Mouse (Mus musculus): ENCODE data around the gene Olfr435. TPM values are rescaled to one million over a fixed set of nuclear protein-coding genes. Genes with fewer than 3 reads are reported as not detected.
"Not testable (repeated sequence)": the region's sequence is repeated elsewhere in the genome, so short reads cannot be mapped to it uniquely, and the experiment has no call there.

Gene Olfr435
- polyA plus RNA-seq, 1 experiment from 2014 or later: not detected

DNA sequence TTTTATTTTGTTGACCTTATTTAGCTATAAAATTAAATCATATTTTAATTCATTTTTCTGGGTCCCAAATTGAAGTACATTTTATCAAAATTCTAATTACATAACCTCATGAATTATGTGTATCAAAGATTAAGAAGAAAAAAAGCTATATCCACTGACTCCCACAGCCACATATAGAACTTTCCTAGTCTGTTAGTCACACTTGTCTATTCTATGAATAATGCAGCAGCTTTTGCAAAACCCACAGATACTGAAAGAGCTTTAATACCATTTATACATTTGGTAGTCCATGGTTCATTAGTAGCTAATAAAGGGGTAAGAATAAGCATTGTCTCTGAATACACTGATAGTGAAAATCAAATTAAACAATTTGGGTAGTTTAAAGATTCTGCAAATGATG is 5.8 kb downstream of the Olfr435 start:
- DNase-seq: no peak
- Histone ChIP-seq H3K27me3 (ENCODE audit: control insufficient read depth, insufficient read depth, low read length) (no peaks in the 10 kb centered on the region), H3K4me2 (ENCODE audit: low read length) (no peak overlapping the region), H3K27ac (replicated peaks; ENCODE audit: low read depth, low read length) (no peak overlapping the region), H3K9ac (replicated peaks; ENCODE audit: low read length) (no peak overlapping the region), H3K36me3 (ENCODE audit: control insufficient read depth, insufficient read depth, low read length) (no peaks in the 10 kb centered on the region), H3K9me3 (ENCODE audit: control insufficient read depth, low read length) (no peaks in the 10 kb centered on the region), H3K4me1 (ENCODE audit: control insufficient read depth, insufficient read depth, low read length) (no peaks in the 10 kb centered on the region), H3K4me3 (replicated peaks; ENCODE audit: low read depth, low read length) (no peak overlapping the region)
- ATAC-seq (ENCODE audit: low FRiP score, low TSS enrichment): no peak

DNA sequence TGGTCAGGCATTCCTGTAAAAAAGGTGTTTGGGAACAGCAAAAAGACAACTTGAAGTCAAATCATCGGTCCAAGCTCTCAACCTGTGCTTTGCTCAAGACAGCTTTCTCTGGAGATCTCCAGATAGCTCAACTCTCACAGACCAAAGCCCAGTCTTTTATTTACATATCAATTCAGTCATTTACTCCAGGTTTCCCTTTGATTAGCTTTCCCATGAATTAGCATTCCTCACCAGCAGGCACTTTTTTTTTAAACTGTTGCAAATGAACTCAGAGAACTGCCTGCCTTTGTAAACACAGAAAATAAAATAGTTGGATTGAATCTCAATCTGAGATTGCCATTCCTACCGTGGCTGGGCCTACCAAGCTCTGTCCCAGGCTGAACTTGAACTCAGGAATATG is 8.4 kb downstream of the Olfr435 start:
- no peaks in the 10 kb centered on the region for H3K36me3 ChIP-seq (ENCODE audit: control insufficient read depth, insufficient read depth, low read length)
- no peak overlapping the region for H3K27ac ChIP-seq (replicated peaks; ENCODE audit: low read depth, low read length)
- no peak overlapping the region for H3K4me2 ChIP-seq (ENCODE audit: low read length)
- H3K9me3 ChIP-seq (ENCODE audit: control insufficient read depth, low read length): no peaks in the 10 kb centered on the region
- H3K27me3 ChIP-seq (ENCODE audit: control insufficient read depth, insufficient read depth, low read length): no peaks in the 10 kb centered on the region
- 50% methylated on average over 2 of the region's 2 CpGs for WGBS
- H3K4me1 ChIP-seq (ENCODE audit: control insufficient read depth, insufficient read depth, low read length): no peaks in the 10 kb centered on the region
- DNase-seq: peak; percentile 1
- H3K4me3 ChIP-seq (replicated peaks; ENCODE audit: low read depth, low read length): no peak overlapping the region
- no peak for ATAC-seq (ENCODE audit: low FRiP score, low TSS enrichment)
- H3K9ac ChIP-seq (replicated peaks; ENCODE audit: low read length): no peak overlapping the region

DNA sequence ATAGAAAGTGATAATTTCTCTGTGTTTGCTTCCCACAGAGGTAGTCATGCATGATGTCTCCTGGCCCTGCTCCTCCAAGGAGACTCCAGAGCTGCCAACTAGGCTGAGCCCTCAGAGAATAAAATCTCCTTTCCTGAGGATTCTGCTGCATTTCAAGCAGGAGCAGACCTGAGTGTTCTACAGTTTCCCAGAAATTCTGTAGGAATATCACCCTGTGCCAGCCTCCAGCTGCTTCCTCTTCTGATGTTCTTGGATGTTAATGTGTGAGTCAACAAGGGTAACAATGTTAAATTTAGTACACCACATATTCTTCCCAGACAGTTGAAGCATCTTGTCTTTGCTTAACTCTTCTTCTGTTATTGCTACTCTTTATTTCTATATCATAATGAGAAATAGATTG is 15.9 kb downstream of the Olfr435 start, which contains the start of gene Olfr434:
TSS of gene Olfr434 (plus strand) at position 149 of the 400 bp plus-strand sequence.
- not testable (repeated sequence) for H3K36me3 ChIP-seq (ENCODE audit: control insufficient read depth, insufficient read depth, low read length); ATAC-seq (ENCODE audit: low FRiP score, low TSS enrichment); H3K27ac ChIP-seq (replicated peaks; ENCODE audit: low read depth, low read length); H3K4me1 ChIP-seq (ENCODE audit: control insufficient read depth, insufficient read depth, low read length); H3K4me3 ChIP-seq (replicated peaks; ENCODE audit: low read depth, low read length); H3K4me2 ChIP-seq (ENCODE audit: low read length); H3K9me3 ChIP-seq (ENCODE audit: control insufficient read depth, low read length); DNase-seq; H3K9ac ChIP-seq (replicated peaks; ENCODE audit: low read length); H3K27me3 ChIP-seq (ENCODE audit: control insufficient read depth, insufficient read depth, low read length)

DNA sequence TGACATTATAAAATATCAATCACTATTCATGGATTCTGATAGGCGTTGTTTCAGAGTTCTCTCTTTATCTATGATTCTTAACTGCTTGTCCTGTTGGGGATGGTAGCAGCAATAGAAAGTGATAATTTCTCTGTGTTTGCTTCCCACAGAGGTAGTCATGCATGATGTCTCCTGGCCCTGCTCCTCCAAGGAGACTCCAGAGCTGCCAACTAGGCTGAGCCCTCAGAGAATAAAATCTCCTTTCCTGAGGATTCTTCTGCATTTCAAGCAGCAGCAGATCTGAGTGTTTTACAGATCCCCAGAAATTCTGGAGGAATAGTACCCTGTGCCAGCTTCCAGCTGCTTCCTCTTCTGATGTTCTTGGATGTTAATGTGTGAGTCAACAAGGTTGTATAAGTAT is 34.3 kb downstream of the Olfr435 start, which contains the start of gene Olfr47:
TSS of gene Olfr47 (plus strand) at position 275 of the 400 bp plus-strand sequence.
- WGBS: 87% methylated on average over 1 of the region's 1 CpGs
- not testable (repeated sequence) for H3K27me3 ChIP-seq (ENCODE audit: control insufficient read depth, insufficient read depth, low read length); H3K4me2 ChIP-seq (ENCODE audit: low read length); H3K4me3 ChIP-seq (replicated peaks; ENCODE audit: low read depth, low read length); H3K9ac ChIP-seq (replicated peaks; ENCODE audit: low read length); H3K27ac ChIP-seq (replicated peaks; ENCODE audit: low read depth, low read length); H3K36me3 ChIP-seq (ENCODE audit: control insufficient read depth, insufficient read depth, low read length); ATAC-seq (ENCODE audit: low FRiP score, low TSS enrichment); DNase-seq; H3K9me3 ChIP-seq (ENCODE audit: control insufficient read depth, low read length); H3K4me1 ChIP-seq (ENCODE audit: control insufficient read depth, insufficient read depth, low read length)

DNA sequence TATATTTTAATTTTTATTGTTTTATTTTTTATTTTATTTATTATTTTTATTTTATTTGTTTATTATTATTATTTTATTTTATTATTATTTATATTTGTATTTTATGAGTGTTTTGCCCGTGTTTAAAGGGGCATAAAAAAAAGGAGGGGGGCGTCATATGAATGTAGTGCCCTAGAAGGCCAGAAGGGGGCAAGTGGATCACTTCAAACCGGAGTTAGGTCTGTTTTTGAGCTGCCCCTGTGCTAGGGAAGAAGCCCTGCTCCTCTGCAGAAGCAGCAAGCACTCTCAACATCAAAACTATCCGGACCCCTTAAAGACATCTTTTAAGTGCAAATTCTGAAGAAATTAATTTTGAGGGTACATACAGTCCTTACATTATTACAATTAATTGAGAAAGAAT is 45.1 kb downstream of the Olfr435 start:
- Histone ChIP-seq H3K27me3 (ENCODE audit: control insufficient read depth, insufficient read depth, low read length) (no peaks in the 10 kb centered on the region), H3K27ac (replicated peaks; ENCODE audit: low read depth, low read length) (no peak overlapping the region), H3K9ac (replicated peaks; ENCODE audit: low read length) (no peak overlapping the region), H3K9me3 (ENCODE audit: control insufficient read depth, low read length) (no peaks in the 10 kb centered on the region), H3K36me3 (ENCODE audit: control insufficient read depth, insufficient read depth, low read length) (no peaks in the 10 kb centered on the region), H3K4me3 (replicated peaks; ENCODE audit: low read depth, low read length) (no peak overlapping the region), H3K4me1 (ENCODE audit: control insufficient read depth, insufficient read depth, low read length) (no peaks in the 10 kb centered on the region), H3K4me2 (ENCODE audit: low read length) (no peak overlapping the region)
- WGBS: 16% methylated on average over 4 of the region's 4 CpGs
- DNase-seq: peak; percentile 33
- ATAC-seq (ENCODE audit: low FRiP score, low TSS enrichment): no peak

DNA sequence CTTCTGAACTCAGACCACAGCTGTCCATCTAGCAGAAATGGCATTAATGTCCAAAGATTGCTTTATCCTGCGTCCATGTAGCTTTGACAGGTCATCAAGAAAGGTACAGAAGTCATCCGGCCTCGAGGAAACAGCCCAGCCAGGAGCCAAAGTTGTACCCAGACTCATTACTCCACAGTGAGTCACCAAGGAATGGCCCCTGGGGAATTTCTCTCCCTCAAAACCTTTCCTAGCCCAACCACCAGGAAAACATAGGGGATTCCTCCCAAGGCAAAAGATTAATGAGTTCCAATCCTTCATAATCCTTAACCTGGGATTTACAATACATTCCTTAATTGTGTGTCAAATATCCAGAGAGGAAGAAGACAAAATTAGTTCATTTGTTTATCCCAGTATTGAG is 50.5 kb downstream of the Olfr435 start:
- no peak overlapping the region for H3K9ac ChIP-seq (replicated peaks; ENCODE audit: low read length)
- WGBS: 65% methylated on average over 3 of the region's 3 CpGs
- DNase-seq (no peak), ATAC-seq (ENCODE audit: low FRiP score, low TSS enrichment) (no peak)
- H3K27ac ChIP-seq (replicated peaks; ENCODE audit: low read depth, low read length): no peak overlapping the region
- no peaks in the 10 kb centered on the region for H3K36me3 ChIP-seq (ENCODE audit: control insufficient read depth, insufficient read depth, low read length)
- no peaks in the 10 kb centered on the region for H3K4me1 ChIP-seq (ENCODE audit: control insufficient read depth, insufficient read depth, low read length)
- no peaks in the 10 kb centered on the region for H3K9me3 ChIP-seq (ENCODE audit: control insufficient read depth, low read length)
- H3K4me3 ChIP-seq (replicated peaks; ENCODE audit: low read depth, low read length): no peak overlapping the region
- H3K27me3 ChIP-seq (ENCODE audit: control insufficient read depth, insufficient read depth, low read length): no peaks in the 10 kb centered on the region
- no peak overlapping the region for H3K4me2 ChIP-seq (ENCODE audit: low read length)

DNA sequence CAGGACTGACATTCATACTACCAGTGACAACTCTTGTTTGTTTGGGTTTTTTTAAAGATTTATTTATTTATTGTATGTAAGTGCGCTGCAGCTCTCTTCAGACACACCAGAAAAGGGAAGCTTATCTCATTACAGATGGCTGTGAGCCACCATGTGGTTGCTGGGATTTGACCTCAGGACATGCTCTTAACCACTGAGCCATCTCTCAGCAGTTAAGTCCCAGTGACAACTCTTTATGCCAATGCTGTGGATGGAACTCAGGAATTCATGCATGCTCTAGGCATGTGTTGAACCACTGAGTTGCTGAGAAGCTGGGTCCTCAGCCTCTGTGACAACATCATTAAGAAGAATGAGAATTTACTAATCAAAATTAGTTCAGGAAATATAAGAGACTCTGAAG is 56.0 kb downstream of the Olfr435 start:
- no peaks in the 10 kb centered on the region for H3K9me3 ChIP-seq (ENCODE audit: control insufficient read depth, low read length)
- ATAC-seq (ENCODE audit: low FRiP score, low TSS enrichment) (no peak), DNase-seq (no peak)
- H3K36me3 ChIP-seq (ENCODE audit: control insufficient read depth, insufficient read depth, low read length): no peaks in the 10 kb centered on the region
- H3K27me3 ChIP-seq (ENCODE audit: control insufficient read depth, insufficient read depth, low read length): no peaks in the 10 kb centered on the region
- no peak overlapping the region for H3K27ac ChIP-seq (replicated peaks; ENCODE audit: low read depth, low read length)
- no peaks in the 10 kb centered on the region for H3K4me1 ChIP-seq (ENCODE audit: control insufficient read depth, insufficient read depth, low read length)
- H3K9ac ChIP-seq (replicated peaks; ENCODE audit: low read length): no peak overlapping the region
- H3K4me3 ChIP-seq (replicated peaks; ENCODE audit: low read depth, low read length): no peak overlapping the region
- WGBS: 85% methylated on average over 1 of the region's 1 CpGs
- H3K4me2 ChIP-seq (ENCODE audit: low read length): no peak overlapping the region

Other genes starting within 250 kb of the Olfr435 start
- not detected in 2 replicates for gene Olfr444, start 248.1 kb upstream of the Olfr435 start, polyA plus RNA-seq (2014; fragmentation: Nextera tagmentation; extraction: Ambion mirVana)
- gene Olfr441, start 90.8 kb upstream of the Olfr435 start, polyA plus RNA-seq (2014; fragmentation: Nextera tagmentation; extraction: Ambion mirVana): not detected in 2 replicates
- gene Olfr237-ps1, start 50.6 kb upstream of the Olfr435 start, polyA plus RNA-seq (2014; fragmentation: Nextera tagmentation; extraction: Ambion mirVana): 0.05 TPM in 1 of 2 replicates, not detected in the other
- gene Olfr437, start 33.9 kb upstream of the Olfr435 start, polyA plus RNA-seq (2014; fragmentation: Nextera tagmentation; extraction: Ambion mirVana): not detected in 2 replicates
- not detected in 2 replicates for gene Olfr13, start 25.0 kb upstream of the Olfr435 start, polyA plus RNA-seq (2014; fragmentation: Nextera tagmentation; extraction: Ambion mirVana)
- gene Olfr434, start 15.9 kb downstream of the Olfr435 start, polyA plus RNA-seq (2014; fragmentation: Nextera tagmentation; extraction: Ambion mirVana): not detected in 2 replicates
- not detected in 2 replicates for gene Olfr47, start 34.4 kb downstream of the Olfr435 start, polyA plus RNA-seq (2014; fragmentation: Nextera tagmentation; extraction: Ambion mirVana)
- 0.89 and 2.6 TPM in 2 replicates for gene Arhgef5, start 68.4 kb downstream of the Olfr435 start, polyA plus RNA-seq (2014; fragmentation: Nextera tagmentation; extraction: Ambion mirVana)
- not detected in 2 replicates for gene Nobox, start 112.4 kb downstream of the Olfr435 start, polyA plus RNA-seq (2014; fragmentation: Nextera tagmentation; extraction: Ambion mirVana)